Mouse (Mus musculus) left cerebral cortex, adult 6 months (tissue): Measurements from ENCODE around the gene Gja1. TPM values are rescaled to one million over a fixed set of nuclear protein-coding genes. Genes with fewer than 3 reads are reported as not detected.

Experiments
- long read RNA-seq, 2 experiments: library from polyadenylated mRNA; unstranded; transcript quantifications; one replicate each; pipeline ENCODE4 v2.0.0; 2019 to 2020
- polyA plus RNA-seq: library from polyadenylated mRNA; unstranded; fragments of <200 nt; fragmentation: Nextera tagmentation; gene quantifications from 2 replicates; pipeline ENCODE4 v1.2.3, GENCODE M21; 2021

Gene Gja1
- polyA plus RNA-seq, result 137 and 170 TPM in 2 replicates
- long read RNA-seq, experiment 1, transcript Gja1-201 (2 exons, 3,071 nt), result major isoform, 1,393 of 1,488 reads
- long read RNA-seq, experiment 1, partial matches to known transcripts, result 80 of 1,488 reads
- long read RNA-seq, experiment 1, other reads (novel, unspliced or antisense), result 15 of 1,488 reads
- long read RNA-seq, experiment 2, transcript Gja1-201 (2 exons, 3,071 nt), result major isoform, 157 of 308 reads
- long read RNA-seq, experiment 2, partial matches to known transcripts, result 147 of 308 reads
- long read RNA-seq, experiment 2, other reads (novel, unspliced or antisense), result 4 of 308 reads

GRCm38 (mm10) chr10:56377097-56377965 lies at the start of gene Gja1:
Gene Gja1 (plus strand): TSS chr10:56377330.

Other genes with a start within 250 kb of the Gja1 start
- 2.0 and 2.3 TPM in 2 replicates for gene Tbc1d32, start 148.6 kb upstream of the Gja1 start, polyA plus RNA-seq